Mouse (Mus musculus) liver, adult (tissue): ENCODE results near the gene Krt23.

Experiments
- GATA4 ChIP-seq: IDR thresholded peaks from 2 replicates; pipeline ENCODE4 v1.6.1; 2014; ENCODE audit warnings: mild to moderate bottlenecking, low read length; ENCODE audit not compliant: insufficient replicate concordance

Gene Krt23

DNA sequence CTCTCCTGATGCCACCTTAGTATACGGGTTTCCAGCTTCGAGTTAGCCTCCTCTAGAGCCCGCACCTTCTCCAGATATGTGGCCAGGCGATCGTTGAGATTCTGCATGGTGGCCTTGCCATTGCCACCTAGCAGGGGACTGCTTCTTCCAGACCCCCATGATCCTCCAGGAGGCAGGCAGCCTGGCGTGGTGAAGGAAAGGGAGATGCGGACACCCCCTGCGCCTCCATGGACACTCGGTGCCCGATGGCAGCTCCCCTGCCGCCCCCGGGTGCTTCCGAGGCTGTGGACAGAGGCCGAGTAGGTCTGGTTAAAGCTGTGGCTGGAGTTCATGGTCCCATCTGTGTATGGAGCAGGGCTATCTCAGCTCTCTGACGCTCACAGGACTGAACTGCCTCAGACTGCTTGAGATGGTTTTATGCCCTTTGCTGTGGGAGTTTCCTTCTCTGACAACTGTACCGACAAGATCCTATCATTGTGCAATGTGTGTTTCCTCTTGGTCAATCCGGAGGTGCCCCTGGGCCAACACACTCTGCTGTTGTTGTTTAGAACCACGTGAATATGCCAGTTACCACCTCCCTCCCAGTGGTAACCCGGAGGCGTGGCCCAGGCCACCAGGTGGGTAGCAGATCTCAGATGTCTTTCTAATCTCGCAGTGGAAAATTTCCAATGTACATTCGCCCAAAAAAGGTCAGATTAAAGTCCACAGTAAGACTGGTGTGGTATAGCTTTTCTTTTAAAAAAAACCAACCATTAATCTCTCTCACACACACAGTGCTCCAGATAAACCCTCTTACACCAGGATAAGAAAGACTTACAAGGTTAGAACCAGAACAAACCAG, at the start of gene Krt23:
Gene Krt23 (minus strand): TSS at position 405 of the 841 bp plus-strand sequence.
- TF ChIP-seq GATA4, result no peak

- TF ChIP-seq GATA4, result no peak
These were observed 46.8 kb upstream of the Krt23 start for GRCm38 (mm10) chr11:99539721-99540120.

DNA sequence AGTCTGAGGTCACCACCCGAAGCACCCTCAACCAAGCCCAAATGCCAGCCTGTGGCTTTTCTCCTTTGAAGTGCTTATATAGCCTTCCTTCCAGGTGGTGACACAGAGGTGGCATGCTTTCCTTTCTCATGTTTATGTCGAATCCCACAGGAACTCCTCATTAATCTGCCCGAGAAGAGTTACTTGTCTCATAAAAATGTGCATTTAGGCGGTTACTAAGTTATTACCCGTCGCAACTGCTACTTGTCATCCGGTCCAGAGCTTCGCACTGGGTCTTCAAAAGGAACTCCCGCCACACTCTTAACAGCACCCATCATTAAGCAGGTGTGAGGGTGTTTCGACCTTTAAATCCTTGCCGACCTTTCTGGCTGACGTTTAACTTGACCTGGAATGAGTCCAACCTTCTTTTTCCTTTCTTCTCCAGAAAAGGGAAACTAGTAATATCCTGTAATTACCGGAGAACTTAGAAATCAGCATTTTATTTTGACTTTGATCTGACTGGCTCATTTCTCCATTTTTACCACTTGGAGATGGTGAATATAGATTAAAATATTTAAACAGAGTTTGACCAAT, 28.4 kb upstream of the Krt23 start, which contains the start of gene Krt39:
Gene Krt39 (minus strand): TSS at position 51 of the 573 bp plus-strand sequence.
- no peak for TF ChIP-seq GATA4

DNA sequence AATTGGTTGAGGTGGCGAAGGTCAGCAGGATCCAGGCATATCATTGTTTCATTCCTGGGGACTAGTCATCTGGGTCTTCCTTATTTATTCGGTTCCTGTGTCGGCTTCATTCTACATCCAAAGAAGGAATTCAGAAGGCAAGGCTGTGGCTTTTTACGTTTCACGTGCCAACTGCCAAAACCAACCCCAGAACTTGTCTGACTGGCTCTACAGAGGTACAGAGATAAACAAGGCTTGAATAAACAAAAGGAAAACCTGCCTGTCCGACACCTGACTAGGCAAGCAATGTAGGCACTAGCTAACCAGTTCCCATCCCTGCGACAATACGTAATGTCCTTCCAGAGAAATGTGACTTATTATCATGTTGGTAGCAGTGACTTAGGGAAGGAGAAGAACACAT, 21.2 kb upstream of the Krt23 start:
- TF ChIP-seq GATA4, result no peak

DNA sequence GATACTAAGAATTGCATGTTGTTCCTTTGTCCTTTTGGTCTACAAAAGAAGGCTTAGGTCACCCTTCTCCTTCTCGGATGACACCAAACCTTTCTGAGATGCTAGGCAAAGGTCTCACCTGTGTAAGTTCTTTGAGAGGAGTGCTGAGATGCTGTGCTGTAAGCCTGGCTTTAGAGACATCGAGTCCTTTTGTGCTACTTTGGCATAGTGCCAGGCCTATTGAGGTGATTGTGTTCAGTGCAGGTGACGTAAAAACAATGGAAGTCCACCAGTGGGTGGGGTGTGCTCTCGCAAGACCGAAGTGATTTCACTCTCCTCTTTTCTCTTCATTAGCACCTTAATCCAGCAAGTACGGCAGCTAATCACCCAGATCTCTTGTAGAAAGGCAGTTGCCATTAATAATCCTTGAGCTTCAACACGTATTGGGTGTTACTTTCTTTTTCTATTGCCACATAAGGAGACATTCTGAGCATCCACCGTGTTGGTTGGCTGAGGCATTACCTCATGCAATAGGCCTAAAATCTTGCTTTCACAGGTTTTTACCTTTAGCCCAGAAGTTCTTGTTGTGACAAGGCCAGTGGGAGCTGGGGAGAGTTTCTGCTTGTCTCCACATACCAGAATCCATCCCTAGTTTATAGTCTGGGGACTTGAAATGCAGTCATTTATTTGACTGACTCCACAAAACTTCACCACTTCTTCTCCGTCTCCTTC, 7.3 kb upstream of the Krt23 start:
- TF ChIP-seq GATA4, result no peak

DNA sequence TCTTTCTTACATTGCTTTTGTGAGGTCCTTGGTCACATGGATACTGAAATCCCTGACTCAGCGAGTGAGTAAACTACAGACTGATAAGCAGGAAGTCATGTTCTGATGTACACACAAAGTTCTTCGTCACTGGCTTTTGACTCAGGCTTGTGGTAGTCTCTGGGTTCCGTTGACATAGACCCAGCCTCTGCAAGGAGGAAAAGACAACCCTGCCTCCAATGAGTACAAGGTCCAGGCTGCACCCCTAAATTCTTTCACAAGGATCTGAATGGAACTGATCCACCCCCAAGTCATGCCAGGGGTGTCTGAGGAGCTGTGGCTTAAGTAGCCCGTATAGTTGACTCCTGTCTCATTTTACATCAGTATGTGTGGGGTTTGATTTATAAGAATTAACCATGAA, 3.5 kb upstream of the Krt23 start:
- no peak for TF ChIP-seq GATA4

- no peak for TF ChIP-seq GATA4
These were observed 1.8 kb upstream of the Krt23 start for GRCm38 (mm10) chr11:99494741-99495140.

DNA sequence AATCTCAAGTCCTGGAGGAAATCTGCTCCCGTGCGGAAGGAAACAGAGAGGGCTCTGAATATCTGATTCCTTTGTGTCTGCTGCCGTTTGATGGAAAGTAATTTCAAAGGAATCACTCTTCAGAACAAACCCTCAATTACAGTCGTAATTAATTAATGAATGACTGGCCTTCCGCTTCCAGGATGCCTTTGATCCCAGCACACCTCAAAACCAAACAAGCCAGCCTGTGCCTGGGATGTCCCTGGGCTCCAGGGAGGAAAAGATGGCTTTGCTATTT, 575 bp upstream of the Krt23 start:
- no peak for TF ChIP-seq GATA4

DNA sequence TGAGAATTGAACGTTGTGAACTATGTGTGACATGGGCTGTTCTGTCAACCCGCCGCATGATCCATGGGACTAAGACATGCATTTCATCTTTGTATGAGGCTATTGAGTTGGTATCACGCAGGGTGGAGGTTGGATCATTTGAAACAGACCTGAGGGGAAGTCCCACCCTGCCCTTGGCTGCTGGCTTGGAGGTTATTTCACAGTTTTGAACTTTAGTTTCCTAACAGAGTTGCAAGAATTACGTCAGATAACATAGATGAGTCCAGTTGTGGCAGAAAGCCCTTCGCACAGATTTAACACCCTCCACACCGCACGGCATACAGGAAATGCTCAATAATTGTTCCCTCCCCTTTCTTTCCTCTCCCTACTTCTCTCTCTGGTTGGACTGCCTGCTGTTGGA, 1.9 kb downstream of the Krt23 start:
- TF ChIP-seq GATA4, result no peak

DNA sequence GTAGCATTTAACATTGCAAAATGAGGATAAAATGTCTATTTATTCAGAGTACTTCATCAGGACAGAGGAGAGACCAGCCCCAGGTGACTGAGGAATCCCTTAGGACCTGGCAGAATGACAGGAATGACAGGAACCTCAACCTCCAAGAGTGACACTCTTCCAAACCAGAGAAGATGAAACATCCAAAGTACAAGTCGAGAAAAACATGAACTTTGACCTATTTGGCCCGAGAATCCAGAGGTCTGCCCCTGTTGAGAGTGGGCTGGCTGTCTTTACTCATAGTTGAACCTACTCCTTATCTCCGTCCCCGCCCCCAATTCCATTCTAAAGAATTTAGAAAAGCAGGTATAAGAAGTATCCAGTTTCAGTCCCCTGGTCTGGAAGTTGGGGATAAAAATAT, 2.3 kb downstream of the Krt23 start:
- TF ChIP-seq GATA4, result no peak

DNA sequence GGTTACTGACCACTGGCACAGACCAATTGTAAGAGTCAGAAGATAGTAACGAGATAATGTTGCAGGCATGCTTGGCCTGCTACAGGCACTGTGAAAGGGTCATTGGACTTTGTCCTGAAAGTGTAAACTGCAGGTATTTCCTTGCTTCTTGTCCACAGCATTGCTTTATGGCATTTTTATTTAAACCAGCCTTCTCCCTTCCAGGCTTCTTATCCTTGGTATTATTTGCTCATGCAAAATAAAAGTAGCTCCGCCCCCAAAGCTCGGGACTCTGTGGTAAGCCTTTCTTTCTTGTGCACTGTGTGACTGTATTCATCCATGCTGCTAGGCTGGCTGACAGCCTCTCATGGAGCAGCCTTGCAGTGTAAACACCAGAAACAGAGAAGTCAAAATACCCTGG, 3.7 kb downstream of the Krt23 start:
- no peak for TF ChIP-seq GATA4

DNA sequence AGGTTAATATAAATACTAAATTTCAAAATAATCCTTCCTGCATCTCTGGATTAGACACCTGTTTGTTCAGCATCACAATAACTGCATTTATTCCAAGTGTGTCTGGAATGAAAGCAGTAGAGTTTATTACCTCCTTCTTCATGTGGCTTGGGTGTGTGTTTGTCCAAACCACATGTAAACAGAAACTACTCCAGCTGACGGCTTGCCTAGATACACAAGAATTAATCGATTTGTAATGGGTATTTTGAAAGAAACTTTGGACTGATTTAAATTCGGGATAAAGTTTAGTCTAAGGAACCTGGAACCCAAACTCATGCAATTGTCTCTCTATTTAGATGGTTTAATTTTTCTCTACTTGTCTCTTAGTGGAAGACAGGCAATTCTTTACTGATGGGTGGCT, 18.0 kb downstream of the Krt23 start:
- TF ChIP-seq GATA4, result no peak

GRCm38 (mm10) chr11:99473433-99473832, 19.5 kb downstream of the Krt23 start:
- TF ChIP-seq GATA4, result peak; percentile 39; the same call in 1 of the 2 replicates

- no peak for TF ChIP-seq GATA4
These were observed 20.5 kb downstream of the Krt23 start for GRCm38 (mm10) chr11:99472405-99472804.

- TF ChIP-seq GATA4, result no peak
These were observed 21.0 kb downstream of the Krt23 start for GRCm38 (mm10) chr11:99471946-99472345.

GRCm38 (mm10) chr11:99469228-99469627, 23.7 kb downstream of the Krt23 start:
- no peak for TF ChIP-seq GATA4
